Comparison of ENCODE assay signal across 7 mouse cellular contexts in genomic region chr13:80962789-80963590, GRCm38 (mm10).
DNase-seq lines count a peak whose midpoint lies in the region; ATAC-seq lines count a peak whose summit lies in the region.

No protein-coding gene starts in this region.

- intact Hi-C loops in gastrocnemius, postnatal 14 days (cut with DNase I; ENCODE audit: low total_unique reads): no loop called here
- intact Hi-C loops in left cerebral cortex, postnatal 36 days (cut with DNase I): loop anchor here (2.0 kb wide), 1 partner anchor 78 kb away; no protein-coding TSS in a partner anchor

- peak; percentile 91 for DNase-seq in adrenal gland, adult 8-10 months
- DNase-seq in gastrocnemius, postnatal 14 days: peak; percentile 88
- peak; percentile 23 for DNase-seq in induced T-regulatory cell, adult 2 months (ENCODE audit: low read depth)
- peak; percentile 62 to 65 for DNase-seq in left cerebral cortex, postnatal 36 days (ENCODE audit: low spot score in 2 of 2)
- peak; percentile 90 for DNase-seq in mesoderm, embryonic 11.5 days (ENCODE audit: low read depth, low spot score)
- DNase-seq in right cerebral cortex, postnatal 36 days (ENCODE audit: low spot score in 2 of 2): peak; percentile 41 to 46

- peak; percentile 99 for ATAC-seq in common myeloid progenitor, adult 5-6 weeks (replicated peaks; ENCODE audit: low read depth, poor library complexity, severe bottlenecking)

Comparison
In these comparisons a context has a peak if more than half of its experiments do, and no peak if none do; other contexts are left out.
1. Peak in every context shown above with its lines: DNase-seq and ATAC-seq.
2. DNase-seq: peak in every context shown above with its lines; median percentile 91 in adrenal gland, adult 8-10 months; 90 in mesoderm, embryonic 11.5 days; 88 in gastrocnemius, postnatal 14 days; 64 in left cerebral cortex, postnatal 36 days; 44 in right cerebral cortex, postnatal 36 days; 23 in induced T-regulatory cell, adult 2 months.